ENCODE assay signal across 33 mouse cellular contexts in the genomic region with DNA sequence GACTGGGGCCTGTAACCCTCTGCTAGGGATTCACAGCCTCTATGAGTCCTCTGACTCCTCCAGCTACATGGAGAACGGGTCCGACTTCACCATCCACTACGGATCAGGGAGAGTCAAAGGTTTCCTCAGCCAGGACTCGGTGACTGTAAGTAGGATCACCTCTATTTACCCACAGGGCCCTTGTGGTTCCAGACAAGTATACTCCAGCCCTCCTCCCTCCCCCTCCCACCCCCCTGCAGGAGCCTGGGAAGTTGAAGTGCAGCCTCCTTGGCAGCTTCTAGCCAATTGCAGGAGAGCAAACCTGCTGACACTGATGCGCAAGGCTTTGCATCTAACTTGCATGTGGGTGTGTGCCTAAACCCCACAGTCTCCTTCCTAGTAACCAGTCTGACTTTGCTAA. TPM values are rescaled to one million over a fixed set of nuclear protein-coding genes. Genes with fewer than 3 reads are reported as not detected.
"Had no signal": no experiment of that assay in that cellular context is flagged by ENCODE, and none has a peak within 500 bp of the region (broad histone marks: within the 10 kb centered on the region; RNA-seq: fewer than 3 reads in every experiment).

No protein-coding gene starts in this region.

- H3K36me3 ChIP-seq: kidney, embryonic 15.5 days; limb, embryonic 12.5 days; limb, embryonic 15.5 days; midbrain, embryonic 12.5 days; midbrain, embryonic 15.5 days; neural tube, embryonic 13.5 days; stomach, embryonic 15.5 days had no signal

- H3K4me1 ChIP-seq: limb, embryonic 15.5 days; midbrain, embryonic 12.5 days; stomach, embryonic 15.5 days had no signal

- DNase-seq: kidney, adult 11 months; kidney, adult 8-10 months; kidney, postnatal 10 days; kidney, postnatal 36 days; layer of hippocampus, postnatal 36 days; liver, postnatal 0 days; lung, postnatal 14 days; retina, postnatal 1 day; right cerebral cortex, postnatal 25 days; spleen, adult 18-20 months; thymus, adult 18-20 months; thymus, postnatal 36 days had no signal

- H3K9ac ChIP-seq: kidney, embryonic 15.5 days; limb, embryonic 12.5 days; limb, embryonic 15.5 days; liver, embryonic 14.5 days; liver, postnatal 0 days; midbrain, embryonic 12.5 days; midbrain, embryonic 15.5 days; neural tube, embryonic 13.5 days; stomach, embryonic 15.5 days had no signal

- H3K4me2 ChIP-seq: kidney, embryonic 15.5 days; limb, embryonic 12.5 days; limb, embryonic 15.5 days; liver, embryonic 11.5 days; midbrain, embryonic 12.5 days; midbrain, embryonic 15.5 days; neural tube, embryonic 13.5 days; stomach, embryonic 15.5 days had no signal

- ATAC-seq: midbrain, embryonic 15.5 days had no signal

- H3K9me3 ChIP-seq: kidney, embryonic 15.5 days; limb, embryonic 12.5 days; limb, embryonic 15.5 days; midbrain, embryonic 12.5 days; midbrain, embryonic 15.5 days; neural tube, embryonic 13.5 days; stomach, embryonic 15.5 days had no signal

- H3K27me3 ChIP-seq: midbrain, embryonic 15.5 days; neural tube, embryonic 13.5 days had no signal

- H3K27ac ChIP-seq: kidney, embryonic 15.5 days; left cerebral cortex, adult 2 months; limb, embryonic 12.5 days; limb, embryonic 15.5 days; liver, embryonic 14.5 days; macrophage; midbrain, embryonic 12.5 days; midbrain, embryonic 15.5 days; neural tube, embryonic 13.5 days; stomach, embryonic 15.5 days had no signal

- H3K4me3 ChIP-seq: kidney, embryonic 15.5 days; left cerebral cortex, adult 2 months; limb, embryonic 12.5 days; limb, embryonic 15.5 days; midbrain, embryonic 12.5 days; midbrain, embryonic 15.5 days; myocyte; neural tube, embryonic 13.5 days; stomach, embryonic 15.5 days had no signal

RNA-seq across cellular contexts. Expression of a gene that starts 5.2 kb away (rescaled TPM):
- total RNA-seq: layer of hippocampus, adult 8-10 months; layer of hippocampus, postnatal 36 days; left cerebral cortex, adult 2 months; left cerebral cortex, postnatal 10 days; left cerebral cortex, postnatal 36 days; megakaryocyte, adult 5-6 weeks; monocyte, adult 5-6 weeks; neutrophil, adult 5-6 weeks had no signal
- polyA plus RNA-seq: limb, embryonic 12.5 days; macrophage; midbrain, embryonic 12.5 days; midbrain, embryonic 15.5 days; myocyte had no signal

RNA-seq across cellular contexts. Expression of a gene that starts 7.9 kb away (rescaled TPM):
- total RNA-seq: megakaryocyte, adult 5-6 weeks; monocyte, adult 5-6 weeks; neutrophil, adult 5-6 weeks had no signal
- polyA plus RNA-seq: macrophage had no signal

RNA-seq across cellular contexts. Expression of a gene that starts 33.8 kb away (rescaled TPM):
- total RNA-seq: layer of hippocampus, adult 8-10 months; layer of hippocampus, postnatal 36 days; left cerebral cortex, postnatal 10 days; left cerebral cortex, postnatal 36 days; megakaryocyte, adult 5-6 weeks; monocyte, adult 5-6 weeks; neutrophil, adult 5-6 weeks had no signal
- polyA plus RNA-seq: kidney, embryonic 15.5 days; limb, embryonic 12.5 days; limb, embryonic 15.5 days; liver, embryonic 11.5 days; liver, embryonic 14.5 days; liver, postnatal 0 days; macrophage; midbrain, embryonic 12.5 days; midbrain, embryonic 15.5 days; myocyte; neural tube, embryonic 13.5 days; stomach, embryonic 15.5 days; urinary bladder, adult 2 months had no signal

RNA-seq across cellular contexts. Expression of a gene that starts 45.9 kb away (rescaled TPM):
- total RNA-seq: layer of hippocampus, adult 8-10 months; layer of hippocampus, postnatal 10 days; layer of hippocampus, postnatal 36 days; megakaryocyte, adult 5-6 weeks; monocyte, adult 5-6 weeks; neutrophil, adult 5-6 weeks had no signal
- polyA plus RNA-seq: limb, embryonic 12.5 days; limb, embryonic 15.5 days; macrophage; midbrain, embryonic 12.5 days; midbrain, embryonic 15.5 days; myocyte; neural tube, embryonic 13.5 days; testis, adult 2 months had no signal
